Mouse (Mus musculus): ENCODE measurements at regions not wholly inside any gene's neighbourhood (a gene's known extent, or its start where the extent isn't known, plus 50 kb on each side); places are given as distances from the start of the nearest gene placed in this dataset.

GRCm38 (mm10) chr17:45845832-45846231 is 112.2 kb upstream of the 1600014C23Rik start:
- no peak for TF ChIP-seq KAT2A (conservative IDR thresholded peaks at IDR 0.05; ENCODE audit: low read depth, low read length)
- no peak for TF ChIP-seq CHD2 (IDR thresholded peaks at IDR 0.05; ENCODE audit: low read length)
- TF ChIP-seq POLR2A (IDR thresholded peaks at IDR 0.05; ENCODE audit: control insufficient read depth in 1 of 2, insufficient read depth in 1 of 2, low read depth in 1 of 2, low read length in 2 of 2, poor library complexity in 1 of 2): no peak
- TF ChIP-seq USF2 (IDR thresholded peaks at IDR 0.05; ENCODE audit: borderline replicate concordance in 1 of 2, insufficient read depth in 1 of 2, low read depth in 1 of 2, low read length in 2 of 2): no peak
- TF ChIP-seq CTCF (IDR thresholded peaks at IDR 0.05 in 2 of 3, conservative IDR thresholded peaks at IDR 0.05 in 1 of 3; ENCODE audit: control insufficient read depth in 1 of 3, insufficient read depth in 1 of 3, low read depth in 2 of 3, low read length in 3 of 3, poor library complexity in 1 of 3, severe bottlenecking in 1 of 3): peak; percentile 69 to 83 (median 81)
- no peak for TF ChIP-seq TCF12 (IDR thresholded peaks at IDR 0.05; ENCODE audit: low read depth, low read length)
- no peak for TF ChIP-seq ZNF384 (IDR thresholded peaks at IDR 0.05; ENCODE audit: low read depth, low read length)
- TF ChIP-seq POLR2AphosphoS2 (IDR thresholded peaks at IDR 0.05; ENCODE audit: low read length): no peak
